Mouse (Mus musculus) forebrain, embryonic 15.5 days (tissue): Measurements from ENCODE around the gene D1Ertd622e. TPM values are rescaled to one million over a fixed set of nuclear protein-coding genes. Genes with fewer than 3 reads are reported as not detected.
A peak's percentile ranks its signal among the peaks of the same experiment; 100 is the strongest.

Experiments
- ATAC-seq: fragments of 200-750 bp; cut with Nextera tagmentation; replicated peaks from 2 replicates; pipeline ENCODE4 v1.8.0; 2017; ENCODE audit warnings: mild to moderate bottlenecking, moderate TSS enrichment, moderate library complexity
- H3K27ac ChIP-seq: fragments of 300-500 bp; sonication (generic); replicated peaks from 2 replicates; pipeline ENCODE4 v1.5.1; 2015; ENCODE audit warnings: mild to moderate bottlenecking, inconsistent platforms
- H3K27me3 ChIP-seq: fragments of 300-500 bp; sonication (generic); 2 replicates; pipeline ENCODE4 v1.6.1; 2015; ENCODE audit warnings: inconsistent platforms
- H3K36me3 ChIP-seq: fragments of 300-500 bp; sonication (generic); 2 replicates; pipeline ENCODE4 v1.6.1; 2015; ENCODE audit warnings: mild to moderate bottlenecking, inconsistent platforms
- H3K4me1 ChIP-seq: fragments of 300-500 bp; sonication (generic); 2 replicates; pipeline ENCODE4 v1.6.1; 2015; ENCODE audit warnings: inconsistent platforms
- H3K4me2 ChIP-seq: fragments of 300-500 bp; sonication (generic); replicated peaks from 2 replicates; pipeline ENCODE4 v1.6.1; 2015; ENCODE audit warnings: mild to moderate bottlenecking, inconsistent platforms
- H3K4me3 ChIP-seq: fragments of 300-500 bp; sonication (generic); 2 replicates; pipeline ENCODE4 v1.5.1; 2015; ENCODE audit warnings: mild to moderate bottlenecking, inconsistent platforms
- H3K9ac ChIP-seq: fragments of 300-500 bp; sonication (generic); replicated peaks from 2 replicates; pipeline ENCODE4 v1.6.1; 2015; ENCODE audit warnings: mild to moderate bottlenecking, inconsistent platforms
- H3K9me3 ChIP-seq: fragments of 300-500 bp; sonication (generic); 2 replicates; pipeline ENCODE4 v1.6.1; 2016; ENCODE audit warnings: inconsistent platforms
- WGBS: fragments of 180-500 bp; shearing (Covaris S2); methylation state at CpG from one replicate; pipeline ENCODE4 v1.1.7; 2015; ENCODE audit warnings: mixed read lengths; 5-methylcytosine and 5-hydroxymethylcytosine counted together
- polyA plus RNA-seq: library from polyadenylated mRNA; unstranded; fragments of >200 nt; fragmentation: Nextera tagmentation; extraction: Ambion mirVana; gene quantifications from 2 replicates; pipeline ENCODE4 v1.2.1, GENCODE M21; 2015

D1Ertd622e gene
- polyA plus RNA-seq, 1 experiment from 2014 or later = 58.2 TPM

DNA sequence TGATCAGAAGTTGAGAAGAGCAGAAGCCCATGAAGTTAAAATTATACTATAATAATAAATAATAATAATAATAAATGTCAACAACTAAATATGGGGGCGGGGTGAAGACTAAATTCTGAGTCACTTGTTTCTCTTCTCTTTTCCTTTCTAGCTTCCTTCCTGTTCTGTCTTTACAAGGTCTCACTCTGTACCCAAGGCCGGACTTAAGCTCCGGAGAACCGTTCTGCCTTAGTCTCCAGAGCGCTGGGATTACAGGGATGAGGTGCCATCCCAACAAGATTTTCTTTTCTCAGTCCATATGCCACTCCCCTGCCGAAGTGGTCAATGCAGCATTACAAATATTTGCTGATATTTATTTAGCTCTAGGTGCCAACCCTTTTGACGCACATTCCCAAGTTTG, 450 bp upstream of the D1Ertd622e start:
- Histone ChIP-seq H3K9me3 (no peaks in the 10 kb centered on the region), H3K4me2 (peak overlapping the region; percentile 49), H3K27me3 (no peaks in the 10 kb centered on the region), H3K4me3 (peak overlapping the region; percentile 79), H3K36me3 (no peaks in the 10 kb centered on the region), H3K4me1 (peaks cover 33% of the 10 kb centered on the region), H3K9ac (peak overlapping the region; percentile 94), H3K27ac (peak overlapping the region; percentile 99)
- no peak for ATAC-seq
- WGBS = 19% methylated on average over 7 of the region's 7 CpGs

DNA sequence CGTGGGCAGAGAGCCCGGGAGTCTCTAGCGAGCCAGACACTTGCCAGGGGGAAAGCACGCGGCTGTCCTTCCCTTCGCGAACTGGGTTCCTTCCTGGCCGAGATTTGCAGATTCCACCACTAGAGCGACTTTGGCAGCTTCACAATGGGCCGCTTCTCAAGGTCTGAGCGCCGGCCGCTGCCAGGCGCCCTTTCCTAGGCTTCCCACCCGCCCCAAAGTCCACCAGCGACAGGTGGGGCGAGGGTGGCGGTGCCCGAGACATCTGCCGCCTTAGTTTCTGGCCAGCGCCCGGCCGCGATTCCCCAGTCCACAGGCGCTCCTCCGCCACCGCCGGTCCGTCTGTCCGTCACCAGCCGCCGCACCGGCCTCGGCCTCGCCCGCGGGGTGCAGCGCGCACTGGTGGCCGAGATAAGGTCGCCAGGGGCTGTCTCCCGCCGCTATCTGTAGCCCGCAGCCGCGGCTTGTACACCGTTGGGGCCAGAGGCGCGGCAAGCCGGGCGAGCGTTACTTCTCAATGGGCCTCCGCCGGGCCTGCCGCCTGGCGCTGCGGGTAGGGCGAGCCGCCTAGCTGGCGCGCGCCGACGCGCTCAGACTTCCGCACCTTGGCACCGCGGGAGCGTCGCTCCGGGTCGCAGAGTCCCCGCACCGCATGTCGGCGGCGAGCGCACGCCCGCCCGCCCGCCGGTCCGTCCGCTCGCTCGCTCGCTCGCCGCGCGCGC, 1.0 kb downstream of the D1Ertd622e start:
- peaks cover 46% of the 10 kb centered on the region for H3K4me1 ChIP-seq
- H3K4me2 ChIP-seq = peak overlapping the region; percentile 49
- no peaks in the 10 kb centered on the region for H3K27me3 ChIP-seq
- H3K9ac ChIP-seq = peak overlapping the region; percentile 94
- peak overlapping the region; percentile 79 for H3K4me3 ChIP-seq
- peak overlapping the region; percentile 99 for H3K27ac ChIP-seq
- under 1% methylated on average over 93 of the region's 93 CpGs for WGBS
- no peaks in the 10 kb centered on the region for H3K36me3 ChIP-seq
- no peaks in the 10 kb centered on the region for H3K9me3 ChIP-seq
- peak; percentile 66 for ATAC-seq

GRCm38 (mm10) chr1:97659405-97659804, 2.5 kb downstream of the D1Ertd622e start:
- ATAC-seq = no peak
- H3K36me3 ChIP-seq = no peaks in the 10 kb centered on the region
- WGBS = 19% methylated on average over 7 of the region's 7 CpGs
- H3K9ac ChIP-seq = peak overlapping the region; percentile 41
- H3K4me3 ChIP-seq = peak overlapping the region; percentile 79
- H3K9me3 ChIP-seq = no peaks in the 10 kb centered on the region
- H3K4me2 ChIP-seq = peak overlapping the region; percentile 49
- H3K4me1 ChIP-seq = peaks cover 60% of the 10 kb centered on the region
- no peak overlapping the region for H3K27ac ChIP-seq
- no peaks in the 10 kb centered on the region for H3K27me3 ChIP-seq

- no peak overlapping the region for H3K9ac ChIP-seq
- H3K4me2 ChIP-seq = no peak overlapping the region
- 61% methylated on average over 2 of the region's 2 CpGs for WGBS
- no peaks in the 10 kb centered on the region for H3K27me3 ChIP-seq
- H3K4me3 ChIP-seq = no peak overlapping the region
- no peaks in the 10 kb centered on the region for H3K9me3 ChIP-seq
- no peak for ATAC-seq
- peaks cover 72% of the 10 kb centered on the region for H3K4me1 ChIP-seq
- H3K36me3 ChIP-seq = no peaks in the 10 kb centered on the region
- no peak overlapping the region for H3K27ac ChIP-seq
Observed at GRCm38 (mm10) chr1:97657786-97658185, 4.1 kb downstream of the D1Ertd622e start.

- Histone ChIP-seq H3K4me1 (peaks cover 69% of the 10 kb centered on the region), H3K9me3 (no peaks in the 10 kb centered on the region), H3K27me3 (no peaks in the 10 kb centered on the region), H3K4me2 (no peak overlapping the region), H3K4me3 (no peak overlapping the region), H3K36me3 (no peaks in the 10 kb centered on the region), H3K9ac (no peak overlapping the region), H3K27ac (no peak overlapping the region)
- WGBS = 60% methylated on average over 2 of the region's 2 CpGs
- ATAC-seq = no peak
Observed at GRCm38 (mm10) chr1:97657201-97657600, 4.7 kb downstream of the D1Ertd622e start.

- Histone ChIP-seq H3K27ac (no peak overlapping the region), H3K4me1 (peaks cover 70% of the 10 kb centered on the region), H3K9me3 (no peaks in the 10 kb centered on the region), H3K9ac (no peak overlapping the region), H3K4me2 (no peak overlapping the region), H3K4me3 (no peak overlapping the region), H3K36me3 (no peaks in the 10 kb centered on the region), H3K27me3 (no peaks in the 10 kb centered on the region)
- 29% methylated on average over 6 of the region's 6 CpGs for WGBS
- no peak for ATAC-seq
Observed at GRCm38 (mm10) chr1:97654397-97654975, 7.4 kb downstream of the D1Ertd622e start.

DNA sequence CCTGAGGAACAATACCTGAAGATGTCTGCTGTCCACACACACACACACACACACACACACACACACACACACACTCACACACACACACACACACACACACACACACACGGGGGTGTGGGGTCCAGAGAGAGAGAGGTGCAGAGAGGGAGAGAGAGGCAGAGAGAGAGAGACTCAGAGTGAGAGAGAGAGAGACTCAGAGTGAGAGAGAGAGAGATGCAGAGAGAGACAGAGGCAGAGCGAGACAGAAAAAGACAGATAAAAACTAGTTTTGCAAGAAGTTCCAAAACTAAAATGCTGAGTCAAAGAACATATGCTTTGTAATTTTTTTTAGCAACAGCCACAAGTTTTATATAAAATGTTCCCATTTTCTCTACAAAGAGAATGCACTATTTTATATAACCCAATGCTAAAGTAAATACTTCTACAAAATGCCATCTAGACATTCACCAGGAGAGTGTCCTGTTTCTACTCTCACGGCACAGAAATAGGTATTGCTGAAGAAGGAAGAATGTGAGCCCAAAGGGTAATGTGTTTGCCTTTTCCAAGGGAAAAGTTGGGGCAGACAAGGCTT, 11.2 kb downstream of the D1Ertd622e start:
- Histone ChIP-seq H3K9ac (no peak overlapping the region), H3K9me3 (no peaks in the 10 kb centered on the region), H3K27me3 (no peaks in the 10 kb centered on the region), H3K4me2 (no peak overlapping the region), H3K36me3 (peaks cover 9% of the 10 kb centered on the region; the same call in 1 of the 2 replicates), H3K27ac (no peak overlapping the region), H3K4me3 (no peak overlapping the region), H3K4me1 (peaks cover 34% of the 10 kb centered on the region)
- WGBS = 82% methylated on average over 3 of the region's 3 CpGs
- no peak for ATAC-seq

- no peak overlapping the region for H3K4me2 ChIP-seq
- H3K36me3 ChIP-seq = peaks cover 14% of the 10 kb centered on the region; the same call in 1 of the 2 replicates
- 65% methylated on average over 6 of the region's 6 CpGs for WGBS
- H3K4me3 ChIP-seq = no peak overlapping the region
- no peak overlapping the region for H3K9ac ChIP-seq
- no peaks in the 10 kb centered on the region for H3K9me3 ChIP-seq
- no peak overlapping the region for H3K27ac ChIP-seq
- H3K4me1 ChIP-seq = peaks cover 29% of the 10 kb centered on the region
- ATAC-seq = no peak
- no peaks in the 10 kb centered on the region for H3K27me3 ChIP-seq
Observed at GRCm38 (mm10) chr1:97650072-97650471, 11.8 kb downstream of the D1Ertd622e start.

GRCm38 (mm10) chr1:97647037-97647436, 14.8 kb downstream of the D1Ertd622e start:
- Histone ChIP-seq H3K4me2 (no peak overlapping the region), H3K4me3 (no peak overlapping the region), H3K27me3 (no peaks in the 10 kb centered on the region), H3K9ac (no peak overlapping the region), H3K27ac (no peak overlapping the region), H3K9me3 (no peaks in the 10 kb centered on the region), H3K4me1 (0 out of 2 replicates have a peak, but pooled peaks cover 9% of the 10 kb centered on the region), H3K36me3 (peaks cover 20% of the 10 kb centered on the region; the same call in 1 of the 2 replicates)
- no peak for ATAC-seq
- WGBS = 87% methylated on average over 1 of the region's 1 CpGs

DNA sequence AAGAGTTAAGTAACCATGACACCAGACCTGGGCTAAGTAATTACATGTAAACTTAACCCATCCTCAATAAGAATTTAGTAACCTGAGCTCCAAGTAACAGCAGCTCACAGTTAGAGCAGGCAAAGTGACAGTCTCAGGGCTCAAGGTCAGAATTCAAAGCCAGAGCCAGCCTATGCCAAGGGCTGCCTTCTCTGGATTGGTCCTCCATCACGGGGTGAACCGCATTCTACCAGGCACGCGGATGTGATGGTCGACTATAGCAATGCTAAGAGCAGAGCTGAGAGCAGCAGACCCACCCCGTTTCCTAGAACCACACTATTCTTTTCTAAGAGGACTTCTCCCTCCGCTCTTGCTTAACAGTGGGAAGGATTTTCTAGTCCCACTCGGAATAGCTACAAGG, 27.8 kb downstream of the D1Ertd622e start:
- WGBS = 91% methylated on average over 8 of the region's 8 CpGs

GRCm38 (mm10) chr1:97632545-97633256, 29.2 kb downstream of the D1Ertd622e start:
- Histone ChIP-seq H3K36me3 (no peaks in the 10 kb centered on the region; the same call in 1 of the 2 replicates), H3K4me3 (no peak overlapping the region), H3K27me3 (no peaks in the 10 kb centered on the region), H3K9ac (no peak overlapping the region), H3K4me2 (no peak overlapping the region), H3K27ac (no peak overlapping the region), H3K9me3 (no peaks in the 10 kb centered on the region), H3K4me1 (peaks cover 26% of the 10 kb centered on the region)
- no peak for ATAC-seq
- WGBS = 88% methylated on average over 11 of the region's 11 CpGs

More for the DNA sequence above, 27.8 kb downstream of the D1Ertd622e start:
- no peak for ATAC-seq
- no peak overlapping the region for H3K9ac ChIP-seq
- H3K9me3 ChIP-seq = no peaks in the 10 kb centered on the region
- no peaks in the 10 kb centered on the region for H3K27me3 ChIP-seq
- H3K27ac ChIP-seq = no peak overlapping the region
- peaks cover 14% of the 10 kb centered on the region for H3K4me1 ChIP-seq
- no peaks in the 10 kb centered on the region; the same call in 1 of the 2 replicates for H3K36me3 ChIP-seq
- H3K4me2 ChIP-seq = no peak overlapping the region
- H3K4me3 ChIP-seq = no peak overlapping the region
